Mouse (Mus musculus) spleen, postnatal 10 days (tissue): Measurements from ENCODE around the gene Lrp4.

Source experiments
- DNase-seq, 2 experiments: peaks; one replicate each; pipeline ENCODE4 v3.0.0; 2021 to 2022; ENCODE audit warnings: low spot score in 2 of 2

Gene Lrp4

DNA sequence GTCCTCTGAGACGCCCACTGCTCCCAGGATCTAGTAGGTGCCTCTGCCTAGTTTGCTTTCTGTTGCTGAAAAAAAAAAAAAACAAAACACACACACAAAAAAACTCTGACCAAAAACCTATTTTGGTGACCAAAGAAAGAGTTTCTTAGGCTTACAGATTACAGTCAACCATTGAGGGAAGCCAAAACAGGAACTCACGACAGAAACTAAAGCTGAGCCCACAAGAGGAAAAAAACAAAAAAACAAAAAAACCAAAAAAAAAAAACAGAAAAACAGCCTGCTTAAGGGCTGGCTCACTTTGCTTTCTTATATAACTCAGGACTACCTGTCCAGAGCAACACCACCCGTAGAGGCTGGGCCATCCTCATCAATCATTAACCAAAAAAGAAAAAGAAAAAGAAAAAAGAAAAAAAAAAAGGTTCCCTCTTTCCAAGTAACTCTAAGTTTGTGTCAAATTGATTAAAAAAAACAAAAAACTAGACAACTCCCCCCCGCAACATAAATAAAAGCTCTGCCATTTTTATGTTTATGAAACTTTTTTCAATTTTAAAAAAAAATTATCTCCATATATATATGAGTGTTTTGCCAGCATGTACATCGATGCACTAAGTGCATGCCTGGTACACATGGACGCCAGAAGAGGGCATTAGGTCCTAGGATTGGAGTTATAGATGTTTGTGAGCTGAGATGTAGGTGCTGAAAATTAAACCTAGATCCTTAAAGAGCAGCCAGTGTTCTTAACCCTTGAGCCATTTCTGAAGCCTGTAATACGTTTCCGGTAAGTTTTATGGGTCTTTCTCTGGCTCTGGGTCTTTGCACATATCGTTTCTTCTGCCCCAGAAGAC is 3.9 kb upstream of the Lrp4 start:
- DNase-seq: no peak

GRCm38 (mm10) chr2:91454434-91454833 is 2.9 kb upstream of the Lrp4 start:
- no peak for DNase-seq

GRCm38 (mm10) chr2:91455826-91456225 is 1.5 kb upstream of the Lrp4 start:
- no peak for DNase-seq

DNA sequence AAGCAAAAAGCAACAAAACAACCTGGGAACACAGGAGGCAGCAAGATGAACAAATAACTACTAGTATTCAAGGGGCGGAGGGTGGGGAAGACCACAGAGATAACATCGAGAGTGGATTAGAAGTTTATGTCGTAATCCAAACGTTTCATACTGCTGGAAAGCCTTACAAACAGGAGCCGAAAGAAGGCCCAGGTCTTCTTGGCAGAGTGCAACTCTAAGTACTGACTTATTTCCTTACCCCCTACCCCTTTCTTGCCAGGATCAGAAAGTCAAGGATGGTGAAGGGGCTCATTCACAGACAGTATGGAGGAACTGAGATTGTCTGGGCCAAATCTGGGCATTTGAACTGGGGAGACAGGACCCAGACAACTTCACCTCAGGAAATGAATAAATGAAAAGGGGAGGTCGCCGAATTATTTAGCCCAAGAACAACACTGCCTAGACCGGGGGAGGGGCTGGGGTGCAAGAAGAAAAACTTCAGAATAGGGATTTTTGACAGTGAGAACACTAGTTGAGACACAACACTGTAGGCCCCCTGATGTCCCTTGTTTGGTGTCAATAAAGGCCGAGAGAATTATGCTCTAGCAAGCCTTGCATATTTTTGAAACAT is 715 bp upstream of the Lrp4 start:
- no peak for DNase-seq

- DNase-seq: no peak
These were observed 443 bp downstream of the Lrp4 start for GRCm38 (mm10) chr2:91457656-91458251.

DNA sequence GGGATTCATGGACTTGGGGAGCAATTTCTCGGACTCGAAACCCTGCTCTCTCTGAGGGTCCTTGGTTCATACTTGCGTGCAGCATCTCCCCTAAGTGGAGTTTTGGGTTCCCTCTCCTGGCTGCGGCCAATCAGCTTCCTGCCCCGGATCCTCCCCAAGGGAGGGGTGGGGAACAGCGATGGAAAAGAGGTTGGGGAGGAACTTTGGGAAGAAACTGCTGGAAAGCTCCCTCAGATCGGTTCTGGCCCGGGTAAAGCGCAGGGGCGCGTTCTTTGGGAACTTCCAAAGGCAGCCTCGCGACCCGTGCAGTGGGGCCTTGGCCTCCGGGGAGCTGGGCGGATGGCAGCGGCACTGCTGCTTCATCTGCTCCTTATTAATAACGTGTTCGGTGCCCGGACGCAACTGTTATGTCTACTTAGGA is 951 bp downstream of the Lrp4 start:
- no peak for DNase-seq

GRCm38 (mm10) chr2:91458673-91459391 is 1.5 kb downstream of the Lrp4 start:
- no peak for DNase-seq

GRCm38 (mm10) chr2:91460076-91460475 is 2.8 kb downstream of the Lrp4 start:
- no peak for DNase-seq

- no peak for DNase-seq
These were observed 3.5 kb downstream of the Lrp4 start for GRCm38 (mm10) chr2:91460771-91461170.

- DNase-seq: no peak
These were observed 4.0 kb downstream of the Lrp4 start for GRCm38 (mm10) chr2:91461341-91461740.

DNA sequence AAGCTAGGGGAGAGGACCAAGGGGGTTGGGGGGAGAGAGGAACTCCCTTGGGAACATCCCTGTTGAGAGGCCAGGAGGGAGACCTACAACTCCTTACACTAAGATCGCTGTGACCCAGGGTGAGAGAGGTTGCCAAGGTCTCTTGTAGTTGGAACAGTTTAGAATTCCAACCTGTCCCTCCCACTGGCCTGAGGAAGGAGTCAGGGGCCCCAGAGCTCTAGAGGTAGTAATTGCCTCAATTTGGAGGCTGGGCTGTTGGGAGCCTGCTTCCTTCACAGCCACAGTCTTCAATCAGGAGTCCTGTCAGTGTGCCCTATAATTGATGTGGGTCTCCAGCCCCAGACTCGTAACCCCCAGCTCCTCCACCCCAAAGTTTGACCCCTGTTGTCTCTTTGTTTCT is 4.9 kb downstream of the Lrp4 start:
- DNase-seq: no peak

GRCm38 (mm10) chr2:91462681-91463080 is 5.4 kb downstream of the Lrp4 start:
- no peak for DNase-seq

GRCm38 (mm10) chr2:91465934-91466333 is 8.6 kb downstream of the Lrp4 start:
- DNase-seq: no peak

DNA sequence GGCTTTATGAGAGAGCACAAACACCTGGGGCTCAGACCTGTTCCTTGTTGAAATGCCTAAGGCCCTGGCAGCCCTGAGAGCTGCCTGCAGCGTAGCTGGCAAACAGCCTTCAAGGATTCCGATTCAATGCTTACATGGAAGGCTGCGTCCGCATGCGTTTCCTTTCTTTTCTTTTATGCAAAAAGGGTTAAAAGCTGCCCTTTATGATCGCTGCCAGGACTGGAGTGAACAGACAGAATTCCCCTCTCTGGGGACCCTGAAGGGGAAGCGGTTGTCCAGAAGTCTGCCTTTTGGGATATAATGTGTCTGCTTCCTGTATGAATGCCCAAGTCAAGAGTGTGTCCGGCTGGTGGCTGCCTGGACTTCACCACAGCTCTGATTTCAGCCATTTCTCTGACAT is 10.3 kb downstream of the Lrp4 start:
- no peak for DNase-seq

GRCm38 (mm10) chr2:91470055-91470647 is 12.8 kb downstream of the Lrp4 start:
- no peak for DNase-seq

DNA sequence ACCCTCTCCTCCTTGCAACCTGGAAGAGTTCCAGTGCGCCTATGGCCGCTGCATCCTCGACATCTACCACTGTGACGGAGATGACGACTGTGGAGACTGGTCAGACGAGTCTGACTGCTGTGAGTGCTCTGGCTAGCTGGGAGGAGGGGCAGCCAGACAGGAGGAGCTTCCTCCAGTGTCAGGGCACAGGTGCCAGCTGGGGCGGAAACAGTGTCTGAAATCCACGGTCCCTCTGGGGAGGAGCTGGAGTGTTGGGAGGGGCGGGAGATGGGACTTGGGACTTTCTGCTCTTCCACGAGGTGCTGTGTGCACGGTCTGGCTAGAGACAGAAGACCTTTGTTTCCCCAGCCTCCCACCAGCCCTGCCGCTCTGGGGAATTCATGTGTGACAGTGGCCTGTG is 17.0 kb downstream of the Lrp4 start:
- no peak for DNase-seq

- no peak for DNase-seq
These were observed 18.5 kb downstream of the Lrp4 start for GRCm38 (mm10) chr2:91475791-91476190.

- no peak for DNase-seq
These were observed 18.9 kb downstream of the Lrp4 start for GRCm38 (mm10) chr2:91476251-91476661.

DNA sequence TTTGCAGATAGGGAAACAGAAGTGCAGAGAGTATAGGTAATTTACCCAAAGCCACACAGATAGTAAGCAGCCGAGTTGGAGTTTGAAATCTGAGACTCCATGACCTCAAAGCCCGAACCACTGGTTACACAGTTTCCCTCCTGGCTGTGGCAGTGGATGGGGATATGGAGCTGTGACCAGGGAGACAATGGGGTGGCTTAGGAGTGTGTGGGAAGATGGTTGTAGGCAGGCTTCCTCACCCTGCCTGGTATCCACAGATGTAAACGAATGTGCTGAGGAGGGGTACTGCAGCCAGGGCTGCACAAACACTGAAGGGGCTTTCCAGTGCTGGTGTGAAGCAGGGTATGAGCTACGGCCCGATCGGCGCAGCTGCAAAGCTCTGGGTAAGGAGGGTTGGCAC is 19.5 kb downstream of the Lrp4 start:
- DNase-seq: no peak

DNA sequence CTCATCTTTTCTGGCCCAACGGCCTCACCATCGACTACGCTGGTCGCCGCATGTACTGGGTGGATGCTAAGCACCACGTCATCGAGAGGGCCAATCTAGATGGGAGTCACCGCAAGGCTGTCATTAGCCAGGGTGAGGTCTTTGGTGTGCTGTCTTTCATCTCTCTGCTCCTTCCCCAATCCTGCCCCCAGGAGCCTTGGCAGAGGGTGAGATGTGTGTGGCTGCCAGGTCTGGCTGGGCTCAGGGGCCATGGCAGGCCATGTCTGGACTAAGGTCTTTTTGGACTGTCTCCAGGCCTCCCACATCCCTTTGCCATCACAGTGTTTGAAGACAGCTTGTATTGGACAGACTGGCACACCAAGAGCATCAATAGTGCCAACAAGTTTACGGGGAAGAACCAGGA is 23.1 kb downstream of the Lrp4 start:
- DNase-seq: no peak

- DNase-seq: no peak
These were observed 23.6 kb downstream of the Lrp4 start for GRCm38 (mm10) chr2:91480805-91481514.
